Mouse (Mus musculus) stomach, embryonic 14.5 days (tissue): ENCODE results near the gene Iqcn. TPM values are rescaled to one million over a fixed set of nuclear protein-coding genes. Genes with fewer than 3 reads are reported as not detected.
A peak's percentile ranks its signal among the peaks of the same experiment; 100 is the strongest.

Experiments
- ATAC-seq: fragments of 200-750 bp; cut with Nextera tagmentation; 2 replicates; pipeline ENCODE4 v1.8.0; 2017; ENCODE audit warnings: low read depth, moderate TSS enrichment; ENCODE audit not compliant: insufficient number of reproducible peaks, insufficient read depth, low FRiP score
- H3K27ac ChIP-seq: fragments of 300-500 bp; sonication (generic); 2 replicates; pipeline ENCODE4 v1.5.1; 2014; ENCODE audit warnings: mild to moderate bottlenecking, low read length, moderate library complexity, mixed read lengths
- H3K27me3 ChIP-seq: fragments of 300-500 bp; sonication (generic); 2 replicates; pipeline ENCODE4 v1.6.1; 2014; ENCODE audit warnings: low read length, control low read depth, mixed read lengths; ENCODE audit not compliant: control insufficient read depth, insufficient read depth
- H3K36me3 ChIP-seq: fragments of 300-500 bp; sonication (generic); 2 replicates; pipeline ENCODE4 v1.6.1; 2014; ENCODE audit warnings: mild to moderate bottlenecking, control low read depth, low read length, moderate library complexity, mixed read lengths; ENCODE audit not compliant: control insufficient read depth, insufficient read depth
- H3K4me1 ChIP-seq: fragments of 300-500 bp; sonication (generic); 2 replicates; pipeline ENCODE4 v1.6.1; 2014; ENCODE audit warnings: low read length, control low read depth, mixed read lengths; ENCODE audit not compliant: control insufficient read depth, insufficient read depth
- H3K4me2 ChIP-seq: fragments of 300-500 bp; sonication (generic); replicated peaks from 2 replicates; pipeline ENCODE4 v1.6.1; 2014; ENCODE audit warnings: low read depth, low read length, control low read depth
- H3K4me3 ChIP-seq: fragments of 300-500 bp; sonication (generic); 2 replicates; pipeline ENCODE4 v1.5.1; 2014; ENCODE audit warnings: low read depth, low read length, control low read depth
- H3K9ac ChIP-seq: fragments of 300-500 bp; sonication (generic); replicated peaks from 2 replicates; pipeline ENCODE4 v1.6.1; 2014; ENCODE audit warnings: low read depth, mild to moderate bottlenecking, control low read depth, low read length, moderate library complexity, mixed read lengths
- H3K9me3 ChIP-seq: fragments of 300-500 bp; sonication (generic); 2 replicates; pipeline ENCODE4 v1.6.1; 2016; ENCODE audit warnings: low read depth, low read length, control low read depth; ENCODE audit not compliant: control insufficient read depth
- WGBS: fragments of 180-500 bp; shearing (Covaris S2); extraction: QIAGEN DNeasy Blood & Tissue Kit; methylation state at CpG from one replicate; pipeline ENCODE4 v1.1.7; 2014; 5-methylcytosine and 5-hydroxymethylcytosine counted together
- polyA plus RNA-seq: library from polyadenylated mRNA; unstranded; fragments of >200 nt; fragmentation: Nextera tagmentation; extraction: Ambion mirVana; gene quantifications from 2 replicates; pipeline ENCODE4 v1.2.1, GENCODE M21; 2014

The Iqcn gene
- polyA plus RNA-seq, 1 experiment from 2014 or later = 0.06 TPM

DNA sequence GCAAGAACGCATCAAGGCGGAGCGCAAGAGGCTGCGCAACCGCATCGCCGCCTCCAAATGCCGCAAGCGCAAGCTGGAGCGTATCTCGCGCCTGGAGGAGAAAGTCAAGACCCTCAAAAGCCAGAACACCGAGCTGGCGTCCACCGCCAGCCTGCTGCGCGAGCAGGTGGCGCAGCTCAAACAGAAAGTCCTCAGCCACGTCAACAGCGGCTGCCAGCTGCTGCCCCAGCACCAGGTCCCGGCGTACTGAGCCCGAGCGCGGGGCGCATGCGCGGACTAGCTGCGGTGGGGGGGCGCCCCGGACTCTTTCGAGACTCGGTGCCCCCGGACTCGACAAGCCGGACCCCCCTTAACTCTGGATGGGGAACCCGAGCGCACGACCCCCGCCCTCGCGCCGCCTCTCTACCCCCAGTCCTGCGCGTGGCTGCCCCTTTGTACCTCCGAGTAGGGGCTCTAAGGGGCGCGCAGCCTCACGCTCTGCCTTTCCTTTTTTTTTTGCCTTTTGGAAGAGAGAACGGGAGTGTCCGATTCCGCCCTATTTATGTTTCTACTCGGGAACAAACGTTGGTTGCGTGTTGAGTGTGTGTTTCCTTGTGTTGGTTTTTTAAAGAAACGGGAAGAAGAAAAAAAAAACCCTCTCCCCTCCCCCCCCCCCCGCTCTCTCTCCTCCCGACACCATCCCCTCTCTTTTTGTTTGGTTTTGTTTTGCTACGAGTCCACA, 3.3 kb upstream of the Iqcn start:
- Histone ChIP-seq H3K9ac (peak overlapping the region; percentile 99), H3K27ac (peak overlapping the region; percentile 99), H3K4me2 (peak overlapping the region; percentile 61), H3K36me3 (peaks cover 6% of the 10 kb centered on the region), H3K27me3 (no peaks in the 10 kb centered on the region), H3K4me1 (peaks cover 44% of the 10 kb centered on the region), H3K4me3 (peak overlapping the region; percentile 97), H3K9me3 (no peaks in the 10 kb centered on the region)
- WGBS = under 1% methylated on average over 59 of the region's 59 CpGs
- no peak for ATAC-seq

GRCm38 (mm10) chr8:70700555-70700922, 2.7 kb upstream of the Iqcn start:
- H3K4me2 ChIP-seq = peak overlapping the region; percentile 61
- H3K4me3 ChIP-seq = peak overlapping the region; percentile 97
- peaks cover 6% of the 10 kb centered on the region for H3K36me3 ChIP-seq
- H3K9ac ChIP-seq = peak overlapping the region; percentile 99; the same call in 1 of the 2 replicates
- H3K9me3 ChIP-seq = no peaks in the 10 kb centered on the region
- H3K27me3 ChIP-seq = no peaks in the 10 kb centered on the region
- H3K27ac ChIP-seq = peak overlapping the region; percentile 99
- under 1% methylated on average over 20 of the region's 20 CpGs for WGBS
- peaks cover 41% of the 10 kb centered on the region for H3K4me1 ChIP-seq
- 0 out of 2 replicates have a peak, but pooled peaks have one; percentile 3 for ATAC-seq

DNA sequence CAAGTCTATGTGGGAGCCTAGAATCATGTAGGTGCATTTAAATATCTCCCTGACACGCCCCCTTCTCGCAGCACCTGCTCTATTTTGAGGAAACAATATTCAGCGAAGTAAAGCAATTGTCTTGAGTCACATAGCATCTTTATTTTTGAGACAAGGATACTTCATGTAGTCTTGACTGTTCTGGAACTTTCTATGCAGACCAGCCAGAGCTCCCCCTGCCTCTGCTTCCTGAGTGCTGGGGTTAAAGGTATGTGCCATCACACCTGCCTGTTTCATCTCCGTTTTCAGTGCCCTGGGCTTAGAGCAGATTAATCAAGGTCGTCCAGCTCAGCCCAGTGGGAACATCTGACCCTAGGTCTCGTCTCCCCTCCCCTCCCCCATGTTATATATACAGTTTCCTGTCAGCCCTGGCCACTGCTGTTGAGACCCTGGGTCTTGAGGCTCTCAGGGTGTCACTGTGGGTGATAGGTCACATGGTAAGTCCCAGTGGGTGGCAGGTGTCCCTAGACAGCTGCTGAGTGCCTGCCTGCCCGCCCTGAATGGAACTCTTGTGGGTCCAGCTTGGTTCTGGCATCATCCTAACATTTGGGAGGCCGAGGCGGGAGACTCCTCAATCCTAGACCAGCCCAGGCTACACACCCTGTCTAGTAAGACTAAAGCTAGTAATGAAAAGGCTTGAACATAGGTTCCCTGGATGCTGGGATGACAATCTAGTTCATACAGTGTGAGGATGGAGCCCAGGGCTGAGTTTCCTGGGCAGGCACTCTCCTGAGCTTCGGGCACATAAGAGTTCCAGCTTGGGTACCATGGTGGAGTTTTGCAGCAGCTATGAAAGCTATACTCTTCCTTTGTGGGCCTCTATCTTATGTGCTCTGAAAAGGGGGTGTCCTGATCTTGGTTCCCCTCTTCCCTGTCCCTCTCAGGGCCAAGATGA, 1.9 kb upstream of the Iqcn start:
- H3K4me3 ChIP-seq = peak overlapping the region; percentile 97
- ATAC-seq = no peak
- no peaks in the 10 kb centered on the region for H3K9me3 ChIP-seq
- peaks cover 6% of the 10 kb centered on the region for H3K36me3 ChIP-seq
- peaks cover 34% of the 10 kb centered on the region for H3K4me1 ChIP-seq
- 47% methylated on average over 10 of the region's 10 CpGs for WGBS
- H3K27ac ChIP-seq = peak overlapping the region; percentile 99; the same call in 1 of the 2 replicates
- peak overlapping the region; percentile 61 for H3K4me2 ChIP-seq
- H3K27me3 ChIP-seq = no peaks in the 10 kb centered on the region
- peak overlapping the region; percentile 32 for H3K9ac ChIP-seq

- Histone ChIP-seq H3K9ac (no peak overlapping the region), H3K4me3 (no peak overlapping the region; the same call in 1 of the 2 replicates), H3K36me3 (peaks cover 6% of the 10 kb centered on the region), H3K4me2 (peak overlapping the region; percentile 61; the same call in 1 of the 2 replicates), H3K27ac (no peak overlapping the region), H3K9me3 (no peaks in the 10 kb centered on the region), H3K27me3 (no peaks in the 10 kb centered on the region), H3K4me1 (peaks cover 25% of the 10 kb centered on the region)
- no peak for ATAC-seq
- 83% methylated on average over 2 of the region's 2 CpGs for WGBS
These were observed 1.0 kb upstream of the Iqcn start for GRCm38 (mm10) chr8:70701982-70702841.

DNA sequence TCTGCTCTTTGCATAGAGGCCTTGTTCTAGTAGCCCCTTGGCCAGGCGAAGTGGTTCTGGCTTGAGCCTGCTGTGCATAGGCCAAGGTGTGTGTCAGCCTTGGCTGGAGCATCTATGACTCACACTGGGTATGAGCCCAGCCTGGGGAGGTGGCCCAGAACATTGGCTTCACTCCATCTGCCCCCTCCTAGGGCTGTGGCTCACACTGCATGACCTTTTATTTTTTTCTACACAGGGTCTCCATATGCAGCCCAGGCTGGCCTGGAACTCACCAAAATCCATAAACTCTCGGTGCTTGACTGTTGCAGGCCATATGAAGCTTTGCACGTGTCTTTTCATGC, 445 bp upstream of the Iqcn start:
- no peaks in the 10 kb centered on the region for H3K27me3 ChIP-seq
- no peaks in the 10 kb centered on the region for H3K9me3 ChIP-seq
- no peak overlapping the region for H3K27ac ChIP-seq
- peaks cover 6% of the 10 kb centered on the region for H3K36me3 ChIP-seq
- H3K4me2 ChIP-seq = no peak overlapping the region
- ATAC-seq = no peak
- no peak overlapping the region for H3K9ac ChIP-seq
- H3K4me1 ChIP-seq = peaks cover 19% of the 10 kb centered on the region
- 76% methylated on average over 3 of the region's 3 CpGs for WGBS
- H3K4me3 ChIP-seq = no peak overlapping the region

GRCm38 (mm10) chr8:70708281-70708680, 5.0 kb downstream of the Iqcn start:
- Histone ChIP-seq H3K9me3 (no peaks in the 10 kb centered on the region), H3K4me1 (no peaks in the 10 kb centered on the region), H3K4me2 (no peak overlapping the region), H3K36me3 (peaks cover 6% of the 10 kb centered on the region; the same call in 1 of the 2 replicates), H3K9ac (no peak overlapping the region), H3K27ac (no peak overlapping the region), H3K27me3 (no peaks in the 10 kb centered on the region), H3K4me3 (no peak overlapping the region)
- no peak for ATAC-seq
- WGBS = 89% methylated on average over 14 of the region's 14 CpGs

DNA sequence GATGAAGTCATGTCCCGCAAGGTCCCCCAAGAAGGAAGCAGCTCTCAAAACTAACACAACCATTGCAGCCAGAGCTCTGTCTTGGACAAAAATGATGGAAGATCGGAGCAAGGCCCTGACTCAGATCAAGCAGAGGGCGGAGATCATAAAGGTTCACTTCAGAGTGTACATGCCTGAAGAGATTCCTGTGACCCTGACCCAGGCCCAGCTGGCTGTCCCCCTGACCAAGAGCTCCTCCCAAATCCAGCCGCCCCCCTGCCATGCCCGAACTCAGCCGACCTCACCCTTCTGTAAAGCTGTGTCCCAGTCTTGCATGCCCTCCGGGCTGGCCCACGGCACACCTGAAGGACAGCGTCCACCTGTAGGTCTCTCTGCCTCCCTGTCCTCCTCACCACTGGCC, 6.5 kb downstream of the Iqcn start:
- H3K4me3 ChIP-seq = no peak overlapping the region

GRCm38 (mm10) chr8:70710296-70710695, 7.0 kb downstream of the Iqcn start:
- H3K4me1 ChIP-seq = no peaks in the 10 kb centered on the region
- H3K4me2 ChIP-seq = no peak overlapping the region
- H3K27me3 ChIP-seq = no peaks in the 10 kb centered on the region
- WGBS = 93% methylated on average over 1 of the region's 1 CpGs
- ATAC-seq = no peak
- no peaks in the 10 kb centered on the region for H3K9me3 ChIP-seq
- no peak overlapping the region for H3K27ac ChIP-seq
- no peaks in the 10 kb centered on the region for H3K36me3 ChIP-seq
- no peak overlapping the region for H3K4me3 ChIP-seq
- no peak overlapping the region for H3K9ac ChIP-seq

More for the DNA sequence above, 6.5 kb downstream of the Iqcn start:
- H3K9me3 ChIP-seq = no peaks in the 10 kb centered on the region
- ATAC-seq = no peak
- 87% methylated on average over 9 of the region's 9 CpGs for WGBS
- H3K9ac ChIP-seq = no peak overlapping the region
- H3K4me2 ChIP-seq = no peak overlapping the region
- H3K27ac ChIP-seq = no peak overlapping the region
- no peaks in the 10 kb centered on the region for H3K36me3 ChIP-seq
- H3K27me3 ChIP-seq = no peaks in the 10 kb centered on the region
- H3K4me1 ChIP-seq = no peaks in the 10 kb centered on the region
